Mouse (Mus musculus) heart, adult 2 months (tissue): ENCODE data around the gene Tmem209.
A peak's percentile ranks its signal among the peaks of the same experiment; 100 is the strongest.

Source experiments
- CTCF ChIP-seq: fragments of 200-600 bp; IDR thresholded peaks from 2 replicates; pipeline ENCODE4 v1.8.1; 2022; ENCODE audit warnings: antibody characterized with exemption, mild to moderate bottlenecking, moderate library complexity
- EP300 ChIP-seq: fragments of 200-500 bp; IDR thresholded peaks from 2 replicates; pipeline ENCODE4 v1.6.1; 2011; ENCODE audit warnings: low read depth, low read length, control low read depth; ENCODE audit not compliant: insufficient read depth
- POLR2A ChIP-seq: fragments of 200-500 bp; IDR thresholded peaks from 2 replicates; pipeline ENCODE4 v1.6.1; 2011; ENCODE audit warnings: mild to moderate bottlenecking, low read depth, low read length, control low read depth; ENCODE audit not compliant: insufficient read depth

- no peak for TF ChIP-seq CTCF
- TF ChIP-seq POLR2A, result no peak
- 0 out of 2 replicates have a peak, but pooled peaks have one; percentile 9 for TF ChIP-seq EP300
Observed at GRCm38 (mm10) chr6:30547656-30548306, 38.2 kb upstream of the Tmem209 start.
